Mouse (Mus musculus) thymus, postnatal 36 days (tissue): Measurements from ENCODE around the gene Tfe3.
A peak's percentile ranks its signal among the peaks of the same experiment; 100 is the strongest.
"Not testable (repeated sequence)": the region's sequence is repeated elsewhere in the genome, so short reads cannot be mapped to it uniquely, and the experiment has no call there.

Experiments
- DNase-seq, 2 experiments: peaks; one replicate each; pipeline ENCODE4 v3.0.0; 2022; ENCODE audit warnings: mixed read lengths in 2 of 2

The Tfe3 gene

GRCm38 (mm10) chrX:7753627-7754026, 8.7 kb upstream of the Tfe3 start:
- peak in 1 of 2 experiments; percentile 33 for DNase-seq

GRCm38 (mm10) chrX:7762921-7763197, 499 bp downstream of the Tfe3 start:
- no peak for DNase-seq

- peak; percentile 5 to 25 for DNase-seq
These were observed 1.5 kb downstream of the Tfe3 start for GRCm38 (mm10) chrX:7763631-7764393.

- DNase-seq = no peak
These were observed 2.4 kb downstream of the Tfe3 start for GRCm38 (mm10) chrX:7764657-7765280.

GRCm38 (mm10) chrX:7765281-7765670, 2.9 kb downstream of the Tfe3 start:
- DNase-seq = no peak

GRCm38 (mm10) chrX:7765764-7766163, 3.4 kb downstream of the Tfe3 start:
- peak in 1 of 2 experiments; percentile 10 for DNase-seq

GRCm38 (mm10) chrX:7769302-7770017, 7.1 kb downstream of the Tfe3 start:
- no peak for DNase-seq

- DNase-seq = no peak
These were observed 10.4 kb downstream of the Tfe3 start for GRCm38 (mm10) chrX:7772766-7773165.

- no peak for DNase-seq
These were observed 13.3 kb downstream of the Tfe3 start for GRCm38 (mm10) chrX:7775501-7776205.

GRCm38 (mm10) chrX:7776329-7777082, 14.1 kb downstream of the Tfe3 start:
- peak in 1 of 2 experiments; percentile 39 for DNase-seq

GRCm38 (mm10) chrX:7778450-7779244, 16.3 kb downstream of the Tfe3 start:
- DNase-seq = no peak

GRCm38 (mm10) chrX:7779294-7779693, 16.9 kb downstream of the Tfe3 start:
- no peak for DNase-seq

GRCm38 (mm10) chrX:7782603-7783092, 20.3 kb downstream of the Tfe3 start:
- DNase-seq = no peak

- peak; percentile 69 to 84 for DNase-seq
These were observed 27.3 kb downstream of the Tfe3 start, which contains the start of gene Gripap1 for GRCm38 (mm10) chrX:7789542-7790136. Gene Gripap1, plus strand, starts transcription at chrX:7789765.

- no peak for DNase-seq
These were observed 27.9 kb downstream of the Tfe3 start for GRCm38 (mm10) chrX:7790309-7790708.

- no peak for DNase-seq
These were observed 31.0 kb downstream of the Tfe3 start for GRCm38 (mm10) chrX:7793361-7793760.

- peak; percentile 19 to 23 for DNase-seq
These were observed 32.7 kb downstream of the Tfe3 start for GRCm38 (mm10) chrX:7795016-7795415.

GRCm38 (mm10) chrX:7797327-7797726, 35.0 kb downstream of the Tfe3 start:
- no peak for DNase-seq

- not testable (repeated sequence) for DNase-seq
These were observed 39.8 kb downstream of the Tfe3 start for GRCm38 (mm10) chrX:7802157-7802556.

- DNase-seq = peak in 1 of 2 experiments; percentile 21
These were observed 52.7 kb downstream of the Tfe3 start for GRCm38 (mm10) chrX:7815016-7815415.
